Mouse (Mus musculus) midbrain, postnatal 0 days (tissue): ENCODE data around the gene Vps4a. TPM values are rescaled to one million over a fixed set of nuclear protein-coding genes. Genes with fewer than 3 reads are reported as not detected.

Experiments used
- ATAC-seq: fragments of 200-750 bp; cut with Nextera tagmentation; 2 replicates; pipeline ENCODE4 v1.8.0; 2017; ENCODE audit warnings: moderate number of reproducible peaks, mild to moderate bottlenecking, moderate TSS enrichment, moderate library complexity; ENCODE audit not compliant: low FRiP score
- DNase-seq: peaks from one replicate; pipeline ENCODE4 v3.0.0-alpha.2; 2015; ENCODE audit warnings: low spot score
- H3K27ac ChIP-seq: fragments of 300-500 bp; sonication (generic); 2 replicates; pipeline ENCODE4 v1.5.1; 2014; ENCODE audit warnings: low read depth, mild to moderate bottlenecking, low read length, mixed read lengths
- H3K27me3 ChIP-seq: fragments of 300-500 bp; sonication (generic); 2 replicates; pipeline ENCODE4 v1.6.1; 2014; ENCODE audit warnings: low read length, control low read depth, mixed read lengths; ENCODE audit not compliant: insufficient read depth
- H3K36me3 ChIP-seq: fragments of 300-500 bp; sonication (generic); 2 replicates; pipeline ENCODE4 v1.6.1; 2014; ENCODE audit warnings: low read length, control low read depth, mixed read lengths; ENCODE audit not compliant: insufficient read depth
- H3K4me1 ChIP-seq: fragments of 300-500 bp; sonication (generic); 2 replicates; pipeline ENCODE4 v1.6.1; 2014; ENCODE audit warnings: mild to moderate bottlenecking, control low read depth, antibody characterized with exemption, low read length, mixed read lengths; ENCODE audit not compliant: insufficient read depth
- H3K4me2 ChIP-seq: fragments of 300-500 bp; sonication (generic); 2 replicates; pipeline ENCODE4 v1.6.1; 2014; ENCODE audit warnings: low read depth, mild to moderate bottlenecking, low read length, mixed read lengths; ENCODE audit not compliant: poor library complexity, severe bottlenecking
- H3K4me3 ChIP-seq: fragments of 300-500 bp; sonication (generic); 2 replicates; pipeline ENCODE4 v1.5.1; 2014; ENCODE audit warnings: low read depth, mild to moderate bottlenecking, low read length, moderate library complexity
- H3K9ac ChIP-seq: fragments of 300-500 bp; sonication (generic); replicated peaks from 2 replicates; pipeline ENCODE4 v1.6.1; 2014; ENCODE audit warnings: mild to moderate bottlenecking, low read length, moderate library complexity, mixed read lengths; ENCODE audit not compliant: poor library complexity, severe bottlenecking
- H3K9me3 ChIP-seq: fragments of 300-500 bp; sonication (generic); 2 replicates; pipeline ENCODE4 v1.6.1; 2016; ENCODE audit warnings: low read length, control low read depth
- CTCF ChIP-seq: IDR thresholded peaks from 2 replicates; pipeline ENCODE4 v1.5.1; 2016; ENCODE audit warnings: antibody characterized with exemption, mild to moderate bottlenecking
- WGBS: fragments of 180-500 bp; shearing (Covaris S2); extraction: QIAGEN DNeasy Blood & Tissue Kit; methylation state at CpG from one replicate; pipeline ENCODE4 v1.1.7; 2014; 5-methylcytosine and 5-hydroxymethylcytosine counted together
- polyA plus RNA-seq: library from polyadenylated mRNA; unstranded; fragments of >200 nt; fragmentation: Nextera tagmentation; extraction: Ambion mirVana; gene quantifications from 2 replicates; pipeline ENCODE4 v1.2.1, GENCODE M21; 2015
- total RNA-seq: library from RNA; depleted of rRNA; stranded (reverse); fragments of >200 nt; gene quantifications from 2 replicates; pipeline ENCODE4 v1.2.3, GENCODE M21; 2014

Vps4a gene
- total and polyA plus RNA-seq, 2 experiments from 2014 or later, result 111 to 166 TPM

GRCm38 (mm10) chr8:107052046-107052445, 21.0 kb downstream of the Vps4a start:
- ATAC-seq (no peak), DNase-seq (no peak)
- Histone ChIP-seq H3K36me3 (peaks cover 17% of the 10 kb centered on the region), H3K9me3 (no peaks in the 10 kb centered on the region), H3K4me3 (no peak overlapping the region), H3K9ac (no peak overlapping the region), H3K4me2 (no peak overlapping the region), H3K27ac (no peak overlapping the region), H3K4me1 (peaks cover 7% of the 10 kb centered on the region; the same call in 1 of the 2 replicates), H3K27me3 (no peaks in the 10 kb centered on the region)
- TF ChIP-seq CTCF, result no peak
- 97% methylated on average over 8 of the region's 8 CpGs for WGBS

DNA sequence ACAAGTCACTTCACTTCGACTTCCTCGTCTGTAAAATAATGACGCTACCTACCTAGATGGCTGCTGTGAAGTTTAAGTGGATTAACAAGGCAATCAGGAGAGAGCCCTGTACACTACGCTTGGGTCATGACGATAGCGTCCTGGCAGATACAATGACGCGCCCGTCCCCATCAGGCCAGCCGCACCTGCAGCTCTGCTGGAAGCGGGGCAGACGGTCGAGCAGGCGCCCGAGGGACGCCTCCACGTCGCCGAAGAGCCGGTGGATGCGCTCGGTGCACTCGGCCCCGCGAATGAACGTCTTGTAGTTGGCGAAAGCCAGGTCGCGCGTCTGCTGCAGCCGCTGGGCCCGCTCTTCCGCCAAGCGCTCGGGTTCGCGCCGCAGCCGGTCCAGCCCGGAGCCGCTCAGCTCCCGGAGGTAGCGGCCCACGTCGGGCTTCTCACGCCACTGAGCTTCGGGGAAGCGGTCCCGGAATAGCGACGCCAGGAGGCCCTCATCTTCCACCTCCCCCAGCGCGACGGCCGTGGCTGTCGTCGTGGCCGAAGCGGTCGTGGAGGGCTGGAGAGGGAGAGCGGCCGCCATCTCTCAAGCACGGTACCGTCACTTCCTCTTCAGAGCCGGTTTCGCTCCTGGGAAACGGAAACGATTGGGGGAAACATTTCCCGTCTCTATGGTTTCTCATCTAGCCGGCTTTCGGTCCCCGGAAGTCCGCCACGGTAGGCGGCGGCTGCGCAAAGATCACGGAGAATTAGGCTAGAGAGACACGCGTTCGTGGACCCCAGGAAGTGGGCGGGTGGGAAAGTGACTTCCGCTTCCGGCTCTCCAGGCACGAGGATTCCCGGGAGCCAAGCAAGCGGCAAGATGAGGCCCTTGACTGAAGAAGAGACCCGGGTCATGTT, 25.3 kb downstream of the Vps4a start, which contains the start of the genes Cog8 and Nip7:
Cog8 (minus strand) TSS at position 614 of the 897 bp plus-strand sequence.
Nip7 (plus strand) TSS at position 802 of the 897 bp plus-strand sequence.
- Histone ChIP-seq H3K9ac (peak within 1 kb of the TSS; percentile 87), H3K36me3 (peaks cover 23% of the 10 kb centered on the region), H3K4me1 (peaks cover 5% of the 10 kb centered on the region; the same call in 1 of the 2 replicates), H3K9me3 (no peaks in the 10 kb centered on the region), H3K27ac (peak within 1 kb of the TSS; percentile 85), H3K27me3 (no peaks in the 10 kb centered on the region), H3K4me3 (peak within 1 kb of the TSS; percentile 92), H3K4me2 (peak within 1 kb of the TSS; percentile 84)
- peak; percentile 94 for ATAC-seq
- under 1% methylated on average over 86 of the region's 88 CpGs for WGBS
- peak; percentile 99 for DNase-seq
- TF ChIP-seq CTCF, result 0 out of 2 replicates have a peak, but pooled peaks have one; percentile 10

- ATAC-seq (peak; percentile 63), DNase-seq (no peak)
- Histone ChIP-seq H3K27me3 (no peaks in the 10 kb centered on the region), H3K9ac (peak overlapping the region; percentile 75), H3K4me1 (peaks cover 5% of the 10 kb centered on the region; the same call in 1 of the 2 replicates), H3K4me3 (peak overlapping the region; percentile 92), H3K9me3 (no peaks in the 10 kb centered on the region), H3K36me3 (peaks cover 20% of the 10 kb centered on the region), H3K27ac (peak overlapping the region; percentile 26), H3K4me2 (peak overlapping the region; percentile 84)
- TF ChIP-seq CTCF, result no peak; the same call in 1 of the 2 replicates
- under 1% methylated on average over 33 of the region's 33 CpGs for WGBS
Measured at GRCm38 (mm10) chr8:107056973-107057369, 25.9 kb downstream of the Vps4a start.

DNA sequence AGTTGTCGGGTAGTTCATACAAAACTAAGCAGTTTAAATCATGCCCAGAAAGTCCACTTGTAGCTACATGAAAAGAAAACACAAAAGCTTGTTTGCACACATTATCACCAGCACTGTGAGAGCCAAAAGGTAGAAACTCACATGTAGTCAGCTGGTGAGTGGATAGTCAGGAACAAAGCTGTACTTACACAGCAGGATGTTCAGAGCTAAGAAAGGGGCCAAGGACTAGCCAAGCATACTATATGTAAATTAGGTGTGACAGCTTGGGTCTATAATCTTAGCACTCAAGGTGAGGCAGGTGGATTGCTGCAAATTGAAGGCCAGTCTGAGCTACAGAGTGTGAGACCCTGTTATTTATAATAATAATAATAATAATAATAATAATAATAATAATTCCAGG, 31.6 kb downstream of the Vps4a start:
- Histone ChIP-seq H3K9ac (no peak overlapping the region), H3K4me3 (no peak overlapping the region), H3K36me3 (peaks cover 6% of the 10 kb centered on the region; the same call in 1 of the 2 replicates), H3K9me3 (no peaks in the 10 kb centered on the region), H3K4me1 (no peaks in the 10 kb centered on the region), H3K27me3 (no peaks in the 10 kb centered on the region), H3K4me2 (no peak overlapping the region), H3K27ac (no peak overlapping the region)
- TF ChIP-seq CTCF, result no peak
- ATAC-seq (no peak), DNase-seq (no peak)
- WGBS, result 90% methylated on average over 1 of the region's 1 CpGs

DNA sequence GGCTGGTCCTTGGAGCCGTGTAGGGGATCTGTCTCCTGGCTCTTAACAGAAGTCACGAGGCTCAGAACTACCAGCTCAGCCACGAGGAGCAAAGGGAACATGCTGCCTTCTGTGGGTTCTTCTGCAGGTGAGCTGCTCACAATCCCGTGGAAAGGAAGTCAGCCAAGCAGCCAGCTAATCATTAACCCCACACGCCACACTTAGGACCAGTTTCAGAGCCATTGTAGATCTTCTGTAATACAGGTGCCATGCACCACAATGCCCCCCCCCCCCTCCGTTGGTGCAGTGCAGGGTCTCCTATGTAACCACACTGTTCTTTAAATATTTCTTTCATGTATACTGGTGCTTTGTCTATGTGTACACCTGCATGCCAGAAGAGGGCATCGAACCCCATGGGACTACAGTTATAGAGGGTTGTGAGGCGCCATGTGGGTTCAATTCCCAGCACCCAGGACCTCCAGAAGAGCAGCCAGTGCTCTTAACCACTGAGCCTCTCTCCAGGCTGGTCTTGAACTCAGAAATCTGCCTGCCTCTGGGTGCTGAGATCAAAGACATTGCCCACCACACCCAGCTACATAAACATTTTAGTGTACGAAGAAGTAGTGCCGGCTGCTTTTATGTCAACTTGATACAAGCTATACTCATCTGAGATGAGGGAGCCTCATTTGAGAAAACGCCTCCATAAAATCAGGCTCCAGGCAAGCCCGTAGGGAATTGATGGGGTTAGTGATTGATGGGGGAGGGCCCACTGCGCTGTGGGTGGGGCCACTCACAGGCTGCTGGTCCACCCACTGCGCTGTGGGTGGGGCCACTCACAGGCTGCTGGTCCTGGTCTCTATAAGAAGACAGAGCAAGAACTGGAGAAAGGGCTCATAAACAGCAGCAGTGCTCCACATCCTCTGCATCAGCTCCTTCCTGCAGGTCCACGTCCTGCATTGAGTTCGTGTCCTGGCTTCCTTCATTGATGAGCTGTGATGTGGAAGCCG, 34.8 kb downstream of the Vps4a start, which contains the start of gene Tmed6:
Tmed6 (minus strand) TSS at position 134 of the 986 bp plus-strand sequence.
- no peak within 1 kb of the TSS for H3K9ac ChIP-seq
- H3K27ac ChIP-seq, result no peak within 1 kb of the TSS
- no peaks in the 10 kb centered on the region for H3K9me3 ChIP-seq
- H3K4me2 ChIP-seq, result no peak within 1 kb of the TSS
- H3K36me3 ChIP-seq, result peaks cover 18% of the 10 kb centered on the region
- ATAC-seq (no peak), DNase-seq (no peak)
- H3K4me1 ChIP-seq, result no peaks in the 10 kb centered on the region
- no peak within 1 kb of the TSS for H3K4me3 ChIP-seq
- no peak for TF ChIP-seq CTCF
- WGBS, result 67% methylated on average over 17 of the region's 17 CpGs
- no peaks in the 10 kb centered on the region for H3K27me3 ChIP-seq
